Mouse (Mus musculus): ENCODE measurements around the gene Flna.
A peak's percentile ranks its signal among the peaks of the same experiment; 100 is the strongest.

Gene Flna

GRCm38 (mm10) chrX:74249615-74250014 lies at the start of gene Flna:
TSS of gene Flna (minus strand) at chrX:74249820.
- peak; percentile 75 for DNase-seq

GRCm38 (mm10) chrX:74298348-74298747 lies 48.7 kb upstream of the Flna start:
- DNase-seq, result no peak

- DNase-seq, result peak; percentile 94
These were observed 47.2 kb upstream of the Flna start, which contains the start of gene Atp6ap1 for GRCm38 (mm10) chrX:74296538-74297448. TSS of gene Atp6ap1 (plus strand) at chrX:74297097.

- no peak for DNase-seq
These were observed 43.8 kb upstream of the Flna start for GRCm38 (mm10) chrX:74293431-74293830.

GRCm38 (mm10) chrX:74283092-74283437 lies 33.4 kb upstream of the Flna start:
- DNase-seq, result no peak

- peak; percentile 87 for DNase-seq
These were observed 32.9 kb upstream of the Flna start for GRCm38 (mm10) chrX:74282395-74283091.

- peak; percentile 82 for DNase-seq
These were observed 32.2 kb upstream of the Flna start, which contains the start of the genes Taz and Dnase1l1 for GRCm38 (mm10) chrX:74281732-74282394. TSS of gene Taz (plus strand) at chrX:74281912. TSS of gene Dnase1l1 (minus strand) at chrX:74282337.

- no peak for DNase-seq
These were observed 31.6 kb upstream of the Flna start for GRCm38 (mm10) chrX:74281041-74281731.

- DNase-seq, result no peak
These were observed 28.3 kb upstream of the Flna start for GRCm38 (mm10) chrX:74277916-74278315.

GRCm38 (mm10) chrX:74273422-74274322 lies 24.1 kb upstream of the Flna start:
- DNase-seq, result no peak

GRCm38 (mm10) chrX:74270902-74271551 lies 21.4 kb upstream of the Flna start:
- peak; percentile 44 for DNase-seq

GRCm38 (mm10) chrX:74270062-74270901 lies 20.7 kb upstream of the Flna start, which contains the start of gene Rpl10:
TSS of gene Rpl10 (plus strand) at chrX:74270812.
- peak; percentile 87 for DNase-seq

- no peak for DNase-seq
These were observed 20.1 kb upstream of the Flna start for GRCm38 (mm10) chrX:74269736-74270061.

GRCm38 (mm10) chrX:74257746-74258145 lies 8.1 kb upstream of the Flna start:
- no peak for DNase-seq

- DNase-seq, result no peak
These were observed 5.4 kb upstream of the Flna start for GRCm38 (mm10) chrX:74254888-74255565.

GRCm38 (mm10) chrX:74254153-74254887 lies 4.7 kb upstream of the Flna start, which contains the start of gene Emd:
TSS of gene Emd (plus strand) at chrX:74254687.
- DNase-seq, result peak; percentile 89

- DNase-seq, result peak; percentile 76
These were observed 969 bp downstream of the Flna start for GRCm38 (mm10) chrX:74248651-74249050.

- no peak for DNase-seq
These were observed 2.9 kb downstream of the Flna start for GRCm38 (mm10) chrX:74246693-74247092.

- DNase-seq, result peak; percentile 85
These were observed 3.4 kb downstream of the Flna start for GRCm38 (mm10) chrX:74246213-74246681.
